Mouse (Mus musculus): ENCODE data around the gene Ggcx. TPM values are rescaled to one million over a fixed set of nuclear protein-coding genes. Genes with fewer than 3 reads are reported as not detected.

Gene Ggcx
- polyA plus RNA-seq, 1 experiment = 17.5 TPM

DNA sequence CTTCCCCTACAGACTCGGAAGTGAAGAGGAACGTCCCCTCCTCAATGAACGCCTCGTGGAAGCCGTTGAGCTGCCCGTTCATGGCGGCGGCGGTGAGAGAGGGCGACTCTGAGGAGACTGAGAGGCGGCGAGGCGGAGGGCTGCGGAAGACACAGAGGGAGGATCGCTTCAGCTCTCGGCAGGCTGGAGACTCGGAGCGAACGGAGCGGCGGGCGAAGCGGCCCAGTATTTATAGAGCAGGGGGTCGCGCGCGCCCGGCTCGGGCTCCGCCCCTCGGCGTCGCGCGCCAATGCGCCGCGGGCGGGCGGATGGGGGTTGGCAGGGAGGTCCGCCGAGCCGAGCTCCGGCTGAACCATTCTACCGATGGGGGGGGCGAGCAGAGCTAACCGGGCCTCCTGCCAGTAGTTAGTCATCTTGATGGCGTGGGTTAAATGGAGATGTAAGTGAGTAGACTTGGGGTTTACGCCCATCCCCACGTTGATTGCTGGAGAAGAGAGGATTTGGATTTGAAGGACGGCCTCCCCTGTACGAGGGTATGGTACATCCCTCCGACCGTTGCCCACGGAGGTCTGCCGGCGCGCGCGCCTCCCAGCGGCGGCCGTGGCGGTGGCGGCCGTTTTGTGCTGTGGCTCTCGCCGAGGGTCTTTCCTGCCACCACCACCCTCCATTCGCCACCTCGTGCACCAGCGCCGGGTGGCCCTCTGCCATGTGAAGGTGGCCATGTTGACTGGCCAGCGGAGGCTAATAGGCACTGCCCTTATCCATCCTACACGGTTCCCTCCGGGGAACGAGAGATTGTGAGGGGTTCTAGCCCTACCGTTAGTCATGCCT, 25.5 kb downstream of the Ggcx start, which contains the start of gene Mat2a:
TSS of gene Mat2a (minus strand) at position 204 of the 831 bp plus-strand sequence.
- Histone ChIP-seq H3K36me3 (ENCODE audit: control insufficient read depth, insufficient read depth) (peaks cover 37% of the 10 kb centered on the region), H3K4me3 (peak within 1 kb of the TSS; percentile 77), H3K27me3 (ENCODE audit: control insufficient read depth, insufficient read depth, insufficient read length) (no peaks in the 10 kb centered on the region), H3ac (ENCODE audit: control insufficient read depth, insufficient read length) (peak within 1 kb of the TSS; percentile 96), H3K4me2 (ENCODE audit: low read depth) (peak within 1 kb of the TSS; percentile 87), H3K79me2 (ENCODE audit: control insufficient read depth, insufficient read depth) (peaks cover 40% of the 10 kb centered on the region)
- TF ChIP-seq REST (IDR thresholded peaks at IDR 0.05; ENCODE audit: insufficient read depth, insufficient read length) = no peak
- TF ChIP-seq E2F4 (IDR thresholded peaks at IDR 0.05; ENCODE audit: insufficient read depth) = no peak
- TF ChIP-seq MYOG (IDR thresholded peaks at IDR 0.05; ENCODE audit: control insufficient read depth in 1 of 3, insufficient read depth in 1 of 3, insufficient read length in 2 of 3, low read depth in 2 of 3) = peak in 1 of 3 experiments; percentile 15
- peak; percentile 98 for TF ChIP-seq POLR2AphosphoS2 (IDR thresholded peaks at IDR 0.05; ENCODE audit: insufficient read length, low read depth)
- TF ChIP-seq TCF12 (IDR thresholded peaks at IDR 0.05; ENCODE audit: insufficient read depth, poor library complexity, severe bottlenecking) = no peak
- TF ChIP-seq MYOD1 (IDR thresholded peaks at IDR 0.05; ENCODE audit: control insufficient read depth in 1 of 3, insufficient read length in 2 of 3, low read depth in 2 of 3) = peak in 1 of 3 experiments; percentile 43
- TF ChIP-seq SRF (IDR thresholded peaks at IDR 0.05; ENCODE audit: control insufficient read depth, insufficient read length, low read depth) = peak; percentile 25
- no peak for TF ChIP-seq USF1 (IDR thresholded peaks at IDR 0.05; ENCODE audit: low read depth)
- no peak for TF ChIP-seq CEBPB (IDR thresholded peaks at IDR 0.05; ENCODE audit: insufficient read depth, poor library complexity, severe bottlenecking)
- TF ChIP-seq MAX (IDR thresholded peaks at IDR 0.05; ENCODE audit: low read depth) = no peak
- TF ChIP-seq POLR2A (IDR thresholded peaks at IDR 0.05; ENCODE audit: insufficient read length, low read depth) = peak; percentile 91
- no peak for TF ChIP-seq TCF3 (IDR thresholded peaks at IDR 0.05; ENCODE audit: insufficient read length, low read depth)

DNA sequence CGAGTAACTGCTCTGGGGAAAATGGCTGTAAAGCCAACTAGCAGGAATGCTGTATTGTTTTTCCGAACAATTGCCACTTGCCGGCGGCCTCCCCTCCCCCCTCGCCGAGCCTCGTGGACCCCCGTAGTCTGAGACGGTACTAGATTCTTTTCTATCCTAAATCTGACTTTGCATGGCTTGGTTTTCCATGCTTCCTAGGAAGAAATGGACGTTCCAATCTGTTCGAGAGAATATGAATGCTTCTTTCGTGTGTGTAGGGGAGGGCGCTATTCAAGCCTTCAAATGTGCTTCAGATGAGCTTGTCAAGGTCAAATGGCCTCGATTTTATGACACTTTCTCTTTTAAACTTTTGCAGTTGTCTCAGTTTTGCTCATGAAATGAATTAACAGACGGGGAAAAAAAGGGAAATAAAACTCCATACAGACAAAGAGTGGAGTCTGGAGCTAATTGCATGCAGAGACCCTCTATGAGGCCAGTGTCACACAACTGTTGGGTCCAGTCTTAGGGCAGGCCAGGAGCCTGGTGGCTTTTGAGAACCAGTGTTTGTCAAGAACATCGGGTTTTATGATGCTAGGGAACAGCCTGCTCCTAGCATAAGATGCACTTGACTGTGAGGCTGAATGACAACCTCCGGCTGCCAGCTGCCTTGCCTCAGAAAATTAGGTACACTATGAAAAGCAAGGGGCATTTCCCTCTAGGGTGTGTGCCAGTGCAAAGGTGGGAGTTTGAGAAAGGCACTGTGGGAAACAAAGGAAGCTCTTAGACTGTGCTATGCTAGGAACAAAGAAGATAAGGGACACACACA, 26.3 kb downstream of the Ggcx start:
- peak overlapping the region; percentile 87 for H3K4me2 ChIP-seq (ENCODE audit: low read depth)
- TF ChIP-seq POLR2AphosphoS2 (IDR thresholded peaks at IDR 0.05; ENCODE audit: insufficient read length, low read depth) (no peak), POLR2A (IDR thresholded peaks at IDR 0.05; ENCODE audit: insufficient read length, low read depth) (peak; percentile 10), TCF3 (IDR thresholded peaks at IDR 0.05; ENCODE audit: insufficient read length, low read depth) (no peak)
- peak overlapping the region; percentile 96 for H3ac ChIP-seq (ENCODE audit: control insufficient read depth, insufficient read length)
- H3K36me3 ChIP-seq (ENCODE audit: control insufficient read depth, insufficient read depth) = peaks cover 28% of the 10 kb centered on the region
- H3K79me2 ChIP-seq (ENCODE audit: control insufficient read depth, insufficient read depth) = peaks cover 35% of the 10 kb centered on the region
- H3K4me3 ChIP-seq = peak overlapping the region; percentile 77
- H3K27me3 ChIP-seq (ENCODE audit: control insufficient read depth, insufficient read depth, insufficient read length) = no peaks in the 10 kb centered on the region

DNA sequence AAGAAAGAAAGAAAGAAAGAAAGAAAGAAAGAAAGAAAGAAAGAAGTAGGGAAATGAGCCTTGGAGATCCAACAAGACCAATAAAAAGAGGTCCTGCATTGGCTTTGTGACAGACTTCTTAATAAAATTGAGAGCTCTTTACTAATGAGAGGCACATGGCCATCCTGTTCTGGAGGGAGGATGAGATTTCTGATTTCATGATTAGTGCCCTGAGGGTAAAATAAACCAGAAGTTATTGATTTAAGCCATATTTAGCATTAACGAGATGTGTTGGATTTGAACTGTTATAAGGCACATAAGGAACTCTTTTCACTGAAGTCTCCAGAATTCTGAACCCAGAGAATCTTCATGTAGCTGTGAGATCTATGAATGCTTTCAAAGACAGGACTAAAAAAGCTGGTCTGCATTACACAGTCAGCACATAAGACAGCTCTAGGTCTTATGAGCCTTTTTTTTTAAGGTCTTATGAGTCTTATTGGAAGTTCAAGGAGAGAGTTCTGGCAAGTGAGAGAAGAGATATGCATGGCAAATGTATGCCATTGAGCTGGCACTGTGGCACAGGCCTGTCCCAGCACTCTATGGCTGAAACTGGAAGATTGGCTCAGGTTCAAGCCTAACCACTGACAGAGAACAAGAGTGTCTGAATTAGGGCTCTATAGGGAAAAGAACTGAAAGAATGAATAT, 29.0 kb downstream of the Ggcx start:
- Histone ChIP-seq H3K79me2 (ENCODE audit: control insufficient read depth, insufficient read depth) (peaks cover 8% of the 10 kb centered on the region), H3K4me2 (ENCODE audit: low read depth) (no peak overlapping the region), H3K27me3 (ENCODE audit: control insufficient read depth, insufficient read depth, insufficient read length) (no peaks in the 10 kb centered on the region), H3K4me3 (no peak overlapping the region), H3K36me3 (ENCODE audit: control insufficient read depth, insufficient read depth) (peaks cover 4% of the 10 kb centered on the region), H3ac (ENCODE audit: control insufficient read depth, insufficient read length) (no peak overlapping the region)
- TF ChIP-seq REST (IDR thresholded peaks at IDR 0.05; ENCODE audit: insufficient read depth, insufficient read length) (no peak), CEBPB (IDR thresholded peaks at IDR 0.05; ENCODE audit: insufficient read depth, poor library complexity, severe bottlenecking) (no peak), SRF (IDR thresholded peaks at IDR 0.05; ENCODE audit: control insufficient read depth, insufficient read length, low read depth) (no peak), TCF3 (IDR thresholded peaks at IDR 0.05; ENCODE audit: insufficient read length, low read depth) (no peak), POLR2A (IDR thresholded peaks at IDR 0.05; ENCODE audit: insufficient read length, low read depth) (no peak), MYOG (IDR thresholded peaks at IDR 0.05; ENCODE audit: control insufficient read depth in 1 of 3, insufficient read depth in 1 of 3, insufficient read length in 2 of 3, low read depth in 2 of 3) (no peak), MAX (IDR thresholded peaks at IDR 0.05; ENCODE audit: low read depth) (no peak), E2F4 (IDR thresholded peaks at IDR 0.05; ENCODE audit: insufficient read depth) (no peak), TCF12 (IDR thresholded peaks at IDR 0.05; ENCODE audit: insufficient read depth, poor library complexity, severe bottlenecking) (no peak), MYOD1 (IDR thresholded peaks at IDR 0.05; ENCODE audit: control insufficient read depth in 1 of 3, insufficient read length in 2 of 3, low read depth in 2 of 3) (no peak), POLR2AphosphoS2 (IDR thresholded peaks at IDR 0.05; ENCODE audit: insufficient read length, low read depth) (no peak), USF1 (IDR thresholded peaks at IDR 0.05; ENCODE audit: low read depth) (no peak)

DNA sequence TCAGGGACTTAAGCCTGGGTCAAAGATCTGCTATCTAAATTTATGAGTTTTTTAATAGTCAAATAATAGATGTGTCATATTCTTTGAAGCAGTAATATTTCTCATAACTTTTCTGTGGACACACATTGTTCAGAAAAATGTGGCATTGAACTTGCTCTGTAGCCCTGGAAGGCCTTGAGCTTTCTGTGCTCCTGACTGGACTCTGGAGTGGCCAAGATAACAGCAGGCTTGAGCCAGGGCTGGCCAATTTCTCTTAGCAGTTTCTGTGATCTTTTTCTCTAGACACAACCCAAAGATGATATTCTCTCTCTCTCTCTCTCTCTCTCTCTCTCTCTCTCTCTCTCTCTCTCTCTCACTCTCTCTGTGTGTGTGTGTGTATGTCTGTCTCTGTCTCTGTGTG, 30.9 kb downstream of the Ggcx start:
- Histone ChIP-seq H3ac (ENCODE audit: control insufficient read depth, insufficient read length) (no peak overlapping the region), H3K4me2 (ENCODE audit: low read depth) (no peak overlapping the region), H3K36me3 (ENCODE audit: control insufficient read depth, insufficient read depth) (no peaks in the 10 kb centered on the region), H3K79me2 (ENCODE audit: control insufficient read depth, insufficient read depth) (no peaks in the 10 kb centered on the region), H3K4me3 (no peak overlapping the region), H3K27me3 (ENCODE audit: control insufficient read depth, insufficient read depth, insufficient read length) (no peaks in the 10 kb centered on the region)
- no peak for TF ChIP-seq TCF3 (IDR thresholded peaks at IDR 0.05; ENCODE audit: insufficient read length, low read depth)

All from myocyte (in vitro differentiated cells).